Mouse (Mus musculus) gonadal fat pad, adult 2 months (tissue): ENCODE measurements around the gene Nme1. TPM values are rescaled to one million over a fixed set of nuclear protein-coding genes. Genes with fewer than 3 reads are reported as not detected.

ENCODE experiments used
- polyA plus RNA-seq: library from polyadenylated mRNA; depleted of rRNA; stranded (reverse); fragments of >200 nt; gene quantifications from 2 replicates; pipeline ENCODE4 v1.2.3, GENCODE M21; 2012; rRNA removed

Nme1 gene
- polyA plus RNA-seq, 1 experiment: 109 TPM

Other genes with a start within 250 kb of the Nme1 start
- 4.1 and 4.8 TPM in 2 replicates for gene Utp18, start 82.8 kb downstream of the Nme1 start, polyA plus RNA-seq
- gene Mbtd1, start 82.7 kb downstream of the Nme1 start, polyA plus RNA-seq: 6.2 and 7.0 TPM in 2 replicates
- gene Nme2, start 12.3 kb downstream of the Nme1 start, polyA plus RNA-seq: 187 and 256 TPM in 2 replicates
- 22.2 and 45.8 TPM in 2 replicates for gene Gm20390, start 228 bp downstream of the Nme1 start, polyA plus RNA-seq
- 23.5 and 25.7 TPM in 2 replicates for gene Spag9, start 27.6 kb upstream of the Nme1 start, polyA plus RNA-seq
- 23.7 and 23.8 TPM in 2 replicates for gene Tob1, start 242.9 kb upstream of the Nme1 start, polyA plus RNA-seq